ENCODE assay signal across 8 mouse cellular contexts in genomic region chr5:137293282-137293681, GRCm38 (mm10). TPM values are rescaled to one million over a fixed set of nuclear protein-coding genes. Genes with fewer than 3 reads are reported as not detected.
A peak's percentile ranks its signal among the peaks of the same experiment; 100 is the strongest.
DNase-seq lines count a peak whose midpoint lies in the region; ATAC-seq lines count a peak whose summit lies in the region.

No protein-coding gene starts in this region.

- H3K4me2 ChIP-seq in embryonic facial prominence, embryonic 12.5 days (replicated peaks), result peak overlapping the region; percentile 99
- peak overlapping the region; percentile 99 for H3K4me2 ChIP-seq in liver, embryonic 11.5 days
- H3K4me2 ChIP-seq in stomach, embryonic 14.5 days (replicated peaks; ENCODE audit: low read depth, low read length), result peak overlapping the region; percentile 89

- peaks cover 28% of the 10 kb centered on the region for H3K4me1 ChIP-seq in embryonic facial prominence, embryonic 12.5 days
- H3K4me1 ChIP-seq in liver, embryonic 11.5 days (replicated peaks; ENCODE audit: control insufficient read depth, insufficient read depth, low read length), result peaks cover 45% of the 10 kb centered on the region
- H3K4me1 ChIP-seq in stomach, embryonic 14.5 days (ENCODE audit: control insufficient read depth, insufficient read depth, low read length), result peaks cover 16% of the 10 kb centered on the region; the same call in 1 of the 2 replicates

- peaks cover 33% of the 10 kb centered on the region for H3K36me3 ChIP-seq in embryonic facial prominence, embryonic 12.5 days
- peaks cover 37% of the 10 kb centered on the region for H3K36me3 ChIP-seq in liver, embryonic 11.5 days (ENCODE audit: control insufficient read depth, insufficient read depth, low read length)
- peaks cover 29% of the 10 kb centered on the region for H3K36me3 ChIP-seq in stomach, embryonic 14.5 days (ENCODE audit: control insufficient read depth, insufficient read depth, low read length)

- peak overlapping the region; percentile 44 for H3K4me3 ChIP-seq in embryonic facial prominence, embryonic 12.5 days
- H3K4me3 ChIP-seq in liver, embryonic 11.5 days (ENCODE audit: low read depth, low read length), result peak overlapping the region; percentile 68
- H3K4me3 ChIP-seq in stomach, embryonic 14.5 days (ENCODE audit: low read depth, low read length), result peak overlapping the region; percentile 48

- peak overlapping the region; percentile 89; the same call in 1 of the 2 replicates for H3K27ac ChIP-seq in embryonic facial prominence, embryonic 12.5 days
- peak overlapping the region; percentile 95 for H3K27ac ChIP-seq in liver, embryonic 11.5 days (ENCODE audit: low read depth, low read length)
- peak overlapping the region; percentile 97 for H3K27ac ChIP-seq in stomach, embryonic 14.5 days (ENCODE audit: low read length)

- H3K27me3 ChIP-seq in embryonic facial prominence, embryonic 12.5 days, result peaks cover 45% of the 10 kb centered on the region
- H3K27me3 ChIP-seq in liver, embryonic 11.5 days (replicated peaks; ENCODE audit: control insufficient read depth, insufficient read depth, low read length), result peaks cover 19% of the 10 kb centered on the region
- H3K27me3 ChIP-seq in stomach, embryonic 14.5 days (ENCODE audit: control insufficient read depth, insufficient read depth, low read length), result peaks cover 5% of the 10 kb centered on the region; the same call in 1 of the 2 replicates

- WGBS in embryonic facial prominence, embryonic 12.5 days, result under 1% methylated on average over 14 of the region's 15 CpGs
- WGBS in liver, embryonic 11.5 days, result under 1% methylated on average over 15 of the region's 15 CpGs
- WGBS in stomach, embryonic 14.5 days, result under 1% methylated on average over 15 of the region's 15 CpGs

- peak; percentile 68 for DNase-seq in 3T3-L1 (ENCODE audit: low read depth, low spot score)
- DNase-seq in adrenal gland, postnatal 10 days, result peak; percentile 90
- DNase-seq in heart, adult 9 months (ENCODE audit: low spot score in 2 of 2), result peak; percentile 72 to 77
- peak; percentile 92 for DNase-seq in kidney, adult 9 months
- peak; percentile 75 for DNase-seq in liver, embryonic 11.5 days (ENCODE audit: low spot score)

- peak overlapping the region; percentile 48 for H3K9ac ChIP-seq in embryonic facial prominence, embryonic 12.5 days
- peak overlapping the region; percentile 91 for H3K9ac ChIP-seq in liver, embryonic 11.5 days (ENCODE audit: low read depth, low read length)
- peak overlapping the region; percentile 79 for H3K9ac ChIP-seq in stomach, embryonic 14.5 days (replicated peaks; ENCODE audit: low read depth, low read length)

- H3K9me3 ChIP-seq in embryonic facial prominence, embryonic 12.5 days, result no peaks in the 10 kb centered on the region
- H3K9me3 ChIP-seq in liver, embryonic 11.5 days (ENCODE audit: control insufficient read depth, low read length), result no peaks in the 10 kb centered on the region
- no peaks in the 10 kb centered on the region for H3K9me3 ChIP-seq in stomach, embryonic 14.5 days (ENCODE audit: control insufficient read depth, low read depth, low read length)

- no peak for ATAC-seq in embryonic facial prominence, embryonic 12.5 days (ENCODE audit: insufficient number of reproducible peaks, insufficient read depth, low FRiP score, low TSS enrichment)
- peak; percentile 35 for ATAC-seq in liver, embryonic 11.5 days (replicated peaks; ENCODE audit: low FRiP score)
- peak; percentile 36 for ATAC-seq in monocyte, adult 5-6 weeks (replicated peaks; ENCODE audit: insufficient number of reproducible peaks, low FRiP score, low TSS enrichment, poor library complexity, severe bottlenecking)
- ATAC-seq in stomach, embryonic 14.5 days (ENCODE audit: insufficient number of reproducible peaks, insufficient read depth, low FRiP score, low read depth), result peak; percentile 59

RNA-seq across cellular contexts. Expression of gene Ufsp1, which starts 1.1 kb away (rescaled TPM):
- total RNA-seq in adrenal gland, postnatal 10 days (2021), result 10 to 100 TPM in 1 of 2 experiments, 1 to 10 TPM in 1; 7.6 to 11.5 TPM
- polyA plus RNA-seq in embryonic facial prominence, embryonic 12.5 days (2016; fragmentation: Nextera tagmentation; extraction: Ambion mirVana), result 6.7 and 8.2 TPM in 2 replicates
- polyA plus RNA-seq in liver, embryonic 11.5 days (2014; fragmentation: Nextera tagmentation; extraction: Ambion mirVana), result 13.3 and 13.5 TPM in 2 replicates
- 0.64 to 3.0 TPM (median 1.2 TPM) in 3 replicates for total RNA-seq in monocyte, adult 5-6 weeks (2017)
- polyA plus RNA-seq in stomach, embryonic 14.5 days (2014; fragmentation: Nextera tagmentation; extraction: Ambion mirVana), result 8.1 and 8.5 TPM in 2 replicates

RNA-seq across cellular contexts. Expression of gene Ache, which starts 6.0 kb away (rescaled TPM):
- 10 to 100 TPM; 11.6 to 21.3 TPM for total RNA-seq in adrenal gland, postnatal 10 days (2021)
- polyA plus RNA-seq in embryonic facial prominence, embryonic 12.5 days (2016; fragmentation: Nextera tagmentation; extraction: Ambion mirVana), result 7.1 and 8.2 TPM in 2 replicates
- polyA plus RNA-seq in liver, embryonic 11.5 days (2014; fragmentation: Nextera tagmentation; extraction: Ambion mirVana), result 22.7 and 23.3 TPM in 2 replicates
- 0.57 to 1.2 TPM in 2 of 3 replicates, not detected in the other for total RNA-seq in monocyte, adult 5-6 weeks (2017)
- polyA plus RNA-seq in stomach, embryonic 14.5 days (2014; fragmentation: Nextera tagmentation; extraction: Ambion mirVana), result 11.9 and 12.1 TPM in 2 replicates

RNA-seq across cellular contexts. Expression of gene Srrt, which starts 14.2 kb away (rescaled TPM):
- 100 to 1,000 TPM; 130 to 173 TPM for total RNA-seq in adrenal gland, postnatal 10 days (2021)
- 171 and 177 TPM in 2 replicates for polyA plus RNA-seq in embryonic facial prominence, embryonic 12.5 days (2016; fragmentation: Nextera tagmentation; extraction: Ambion mirVana)
- polyA plus RNA-seq in liver, embryonic 11.5 days (2014; fragmentation: Nextera tagmentation; extraction: Ambion mirVana), result 165 and 169 TPM in 2 replicates
- 250 to 289 TPM (median 261 TPM) in 3 replicates for total RNA-seq in monocyte, adult 5-6 weeks (2017)
- 111 and 120 TPM in 2 replicates for polyA plus RNA-seq in stomach, embryonic 14.5 days (2014; fragmentation: Nextera tagmentation; extraction: Ambion mirVana)

RNA-seq across cellular contexts. Expression of gene Trip6, which starts 20.9 kb away (rescaled TPM):
- 10 to 100 TPM; 33.6 to 36.8 TPM for total RNA-seq in adrenal gland, postnatal 10 days (2021)
- polyA plus RNA-seq in embryonic facial prominence, embryonic 12.5 days (2016; fragmentation: Nextera tagmentation; extraction: Ambion mirVana), result 87.1 and 93.4 TPM in 2 replicates
- 31.0 and 31.6 TPM in 2 replicates for polyA plus RNA-seq in liver, embryonic 11.5 days (2014; fragmentation: Nextera tagmentation; extraction: Ambion mirVana)
- total RNA-seq in monocyte, adult 5-6 weeks (2017), result 2.7 to 4.0 TPM (median 3.2 TPM) in 3 replicates
- 75.3 and 76.2 TPM in 2 replicates for polyA plus RNA-seq in stomach, embryonic 14.5 days (2014; fragmentation: Nextera tagmentation; extraction: Ambion mirVana)

RNA-seq across cellular contexts. Expression of gene Slc12a9, which starts 40.1 kb away (rescaled TPM):
- total RNA-seq in adrenal gland, postnatal 10 days (2021), result 10 to 100 TPM in 1 of 2 experiments, 1 to 10 TPM in 1; 9.2 to 12.6 TPM
- polyA plus RNA-seq in embryonic facial prominence, embryonic 12.5 days (2016; fragmentation: Nextera tagmentation; extraction: Ambion mirVana), result 16.0 and 18.8 TPM in 2 replicates
- polyA plus RNA-seq in liver, embryonic 11.5 days (2014; fragmentation: Nextera tagmentation; extraction: Ambion mirVana), result 6.4 and 7.0 TPM in 2 replicates
- 24.2 to 30.4 TPM (median 25.2 TPM) in 3 replicates for total RNA-seq in monocyte, adult 5-6 weeks (2017)
- polyA plus RNA-seq in stomach, embryonic 14.5 days (2014; fragmentation: Nextera tagmentation; extraction: Ambion mirVana), result 8.0 and 10.1 TPM in 2 replicates
